Mouse (Mus musculus): ENCODE results near the gene Zfp715.

GRCm38 (mm10) chr7:43305235-43305634, 7.9 kb downstream of the Zfp715 start:
- TF ChIP-seq FLI1 (IDR thresholded peaks at IDR 0.05; ENCODE audit: low read length) (no peak), GATA1 (IDR thresholded peaks at IDR 0.05; ENCODE audit: borderline replicate concordance, low read length) (no peak)
